Mouse (Mus musculus) C2C12 (cell line): ENCODE results near the gene Spred1. TPM values are rescaled to one million over a fixed set of nuclear protein-coding genes. Genes with fewer than 3 reads are reported as not detected.
A peak's percentile ranks its signal among the peaks of the same experiment; 100 is the strongest.
"Not testable (repeated sequence)": the region's sequence is repeated elsewhere in the genome, so short reads cannot be mapped to it uniquely, and the experiment has no call there.

Experiments used
- H3K27me3 ChIP-seq: one replicate; pipeline ENCODE4 v1.6.1; 2011; ENCODE audit not compliant: control insufficient read depth, insufficient read depth, insufficient read length
- H3K36me3 ChIP-seq: one replicate; pipeline ENCODE4 v1.6.1; 2011; ENCODE audit not compliant: control insufficient read depth, insufficient read depth
- H3K4me3 ChIP-seq: one replicate; pipeline ENCODE4 v1.5.1; 2011; ENCODE audit warnings: mild to moderate bottlenecking, control low read depth; ENCODE audit not compliant: poor library complexity, insufficient read depth, severe bottlenecking
- H3K79me2 ChIP-seq: one replicate; pipeline ENCODE4 v1.6.1; 2011; ENCODE audit not compliant: control insufficient read depth, insufficient read depth
- H3K79me3 ChIP-seq: one replicate; pipeline ENCODE4 v1.6.1; 2011; ENCODE audit warnings: low read depth, control low read depth
- H3ac ChIP-seq: one replicate; pipeline ENCODE3; 2011; ENCODE audit warnings: low read depth; ENCODE audit not compliant: control insufficient read depth, insufficient read length
- CEBPB ChIP-seq: IDR thresholded peaks from one replicate; pipeline ENCODE4 v1.6.1; 2011; ENCODE audit warnings: low read depth, mild to moderate bottlenecking, control low read depth, moderate library complexity
- CTCF ChIP-seq: IDR thresholded peaks from one replicate; pipeline ENCODE4 v1.5.1; 2011; ENCODE audit not compliant: control insufficient read depth, insufficient read depth, insufficient read length
- FOSL1 ChIP-seq: IDR thresholded peaks from one replicate; pipeline ENCODE4 v1.8.0; 2011; ENCODE audit warnings: mild to moderate bottlenecking, low read length; ENCODE audit not compliant: poor library complexity, insufficient read depth, severe bottlenecking
- MAX ChIP-seq: IDR thresholded peaks from one replicate; pipeline ENCODE4 v1.6.1; 2011; ENCODE audit warnings: mild to moderate bottlenecking, control low read depth
- MYOD1 ChIP-seq: IDR thresholded peaks from one replicate; pipeline ENCODE4 v1.6.1; 2011; ENCODE audit warnings: low read depth; ENCODE audit not compliant: control insufficient read depth, insufficient read length
- MYOG ChIP-seq: IDR thresholded peaks from one replicate; pipeline ENCODE4 v1.6.1; 2011; ENCODE audit not compliant: control insufficient read depth, insufficient read length; ENCODE audit errors: extremely low read depth
- USF1 ChIP-seq: IDR thresholded peaks from one replicate; pipeline ENCODE4 v1.6.1; 2011; ENCODE audit warnings: low read depth, mild to moderate bottlenecking, control low read depth, moderate library complexity
- polyA plus RNA-seq: library from polyadenylated mRNA; unstranded; fragments of >200 nt; fragmentation: generic; extraction: Trizol; gene quantifications from one replicate; pipeline ENCODE4 v1.2.1, GENCODE M21; 2012; ENCODE audit warnings: missing spikeins

The Spred1 gene
- polyA plus RNA-seq, 1 experiment: 13.0 TPM

DNA sequence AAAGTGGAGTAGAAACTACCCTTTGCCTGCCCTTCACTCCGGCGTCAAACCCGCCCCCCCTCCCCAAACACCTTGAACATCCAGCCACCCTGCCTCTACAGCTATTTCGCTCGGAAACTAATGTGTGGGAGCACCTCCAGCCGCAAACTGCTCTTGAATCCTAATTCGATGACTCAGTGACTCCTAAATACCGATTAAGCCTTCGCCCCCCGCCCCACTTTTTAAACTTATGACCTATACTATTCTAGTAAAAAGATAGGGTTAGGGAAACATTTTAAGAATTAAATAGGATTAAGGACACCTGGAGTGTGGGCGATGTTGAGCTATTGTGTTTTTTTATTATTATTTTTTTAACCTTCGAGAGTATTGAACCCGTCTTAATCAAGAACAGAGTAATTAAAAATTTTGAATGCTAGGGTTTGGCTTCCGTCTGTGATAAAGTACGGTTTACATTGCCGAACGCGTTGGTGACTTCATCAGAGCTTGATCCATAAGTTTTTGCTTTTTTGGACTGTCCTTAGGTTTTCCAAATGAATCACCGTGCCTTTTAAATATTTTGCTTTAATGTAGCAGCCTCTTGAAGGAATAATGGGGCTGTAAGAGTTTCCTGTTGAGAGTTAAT, 921 bp downstream of the Spred1 start:
- Histone ChIP-seq H3K79me2 (peaks cover 63% of the 10 kb centered on the region), H3K27me3 (no peaks in the 10 kb centered on the region), H3K79me3 (peaks cover 58% of the 10 kb centered on the region), H3ac (peak overlapping the region; percentile 94), H3K4me3 (peak overlapping the region; percentile 91), H3K36me3 (peaks cover 6% of the 10 kb centered on the region)
- no peak for TF ChIP-seq CEBPB
- TF ChIP-seq MAX: no peak
- no peak for TF ChIP-seq USF1
- TF ChIP-seq MYOD1: no peak
- TF ChIP-seq MYOG: no peak
- no peak for TF ChIP-seq CTCF
- TF ChIP-seq FOSL1: no peak

DNA sequence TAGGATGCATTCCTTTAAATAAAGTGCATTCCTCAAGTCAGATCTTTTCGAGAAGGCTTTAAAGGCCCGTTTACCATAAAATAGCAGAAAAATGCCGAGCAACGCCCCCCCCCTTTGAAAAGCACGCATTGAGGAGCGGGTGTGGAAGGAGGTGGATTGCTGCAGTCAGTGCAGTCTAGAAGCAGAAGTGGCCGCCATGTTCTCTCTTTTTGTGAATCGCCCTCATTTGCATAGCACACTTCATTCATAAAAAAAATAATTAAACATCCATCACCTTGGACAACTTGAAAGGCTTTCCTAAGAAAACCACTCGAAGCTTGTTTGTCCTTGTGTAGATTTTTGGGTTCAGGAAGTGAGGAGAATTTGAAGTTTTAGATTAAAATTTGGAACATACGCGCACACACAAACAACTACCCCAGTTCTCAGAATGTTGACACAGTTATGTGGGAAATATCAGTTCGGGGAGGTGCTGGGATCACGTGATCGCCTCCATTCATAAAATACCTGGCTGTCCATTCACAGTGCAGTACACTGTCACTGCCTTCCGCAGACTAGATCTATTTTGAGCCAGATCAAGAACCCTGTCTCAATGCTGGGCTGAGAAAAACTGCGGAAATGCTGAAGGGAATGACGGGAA, 1.6 kb downstream of the Spred1 start:
- Histone ChIP-seq H3K36me3 (peaks cover 6% of the 10 kb centered on the region), H3K79me2 (peaks cover 70% of the 10 kb centered on the region), H3ac (peak overlapping the region; percentile 43), H3K27me3 (no peaks in the 10 kb centered on the region), H3K4me3 (peak overlapping the region; percentile 91), H3K79me3 (peaks cover 66% of the 10 kb centered on the region)
- TF ChIP-seq FOSL1 (no peak), USF1 (peak; percentile 97), MYOD1 (no peak), CEBPB (no peak)

DNA sequence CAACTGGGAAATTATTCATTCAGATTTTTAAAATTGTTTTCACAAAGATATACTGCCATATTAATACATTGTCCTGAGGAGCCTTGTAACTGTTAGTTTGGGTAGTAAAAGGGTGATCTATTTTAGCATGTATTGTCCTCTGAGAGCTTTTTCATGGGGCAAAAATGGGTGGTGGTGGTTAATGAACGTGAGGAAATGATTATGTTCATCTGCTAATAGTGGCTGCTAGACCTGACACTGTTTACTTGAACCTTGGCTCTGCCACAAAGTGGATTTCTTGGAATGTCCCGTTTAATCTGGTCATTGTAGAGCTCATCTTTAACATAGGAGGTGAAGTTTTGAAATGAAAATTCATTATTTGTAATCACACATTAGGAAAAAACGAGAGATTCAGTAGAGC, 2.5 kb downstream of the Spred1 start:
- peaks cover 79% of the 10 kb centered on the region for H3K79me2 ChIP-seq
- no peak for TF ChIP-seq FOSL1
- no peak for TF ChIP-seq CEBPB
- TF ChIP-seq MAX: no peak
- TF ChIP-seq CTCF: no peak
- no peak for TF ChIP-seq MYOD1
- TF ChIP-seq USF1: no peak
- TF ChIP-seq MYOG: no peak
- H3K79me3 ChIP-seq: peaks cover 74% of the 10 kb centered on the region
- no peak overlapping the region for H3ac ChIP-seq
- no peaks in the 10 kb centered on the region for H3K27me3 ChIP-seq
- peaks cover 6% of the 10 kb centered on the region for H3K36me3 ChIP-seq
- H3K4me3 ChIP-seq: peak overlapping the region; percentile 91

GRCm38 (mm10) chr2:117124839-117125238, 3.7 kb downstream of the Spred1 start:
- Histone ChIP-seq H3ac (no peak overlapping the region), H3K27me3 (no peaks in the 10 kb centered on the region), H3K36me3 (peaks cover 6% of the 10 kb centered on the region), H3K79me3 (peaks cover 85% of the 10 kb centered on the region), H3K4me3 (no peak overlapping the region), H3K79me2 (peaks cover 90% of the 10 kb centered on the region)
- no peak for TF ChIP-seq MYOG
- TF ChIP-seq FOSL1: no peak
- no peak for TF ChIP-seq USF1
- TF ChIP-seq MYOD1: no peak
- TF ChIP-seq CTCF: no peak
- TF ChIP-seq MAX: no peak
- no peak for TF ChIP-seq CEBPB

DNA sequence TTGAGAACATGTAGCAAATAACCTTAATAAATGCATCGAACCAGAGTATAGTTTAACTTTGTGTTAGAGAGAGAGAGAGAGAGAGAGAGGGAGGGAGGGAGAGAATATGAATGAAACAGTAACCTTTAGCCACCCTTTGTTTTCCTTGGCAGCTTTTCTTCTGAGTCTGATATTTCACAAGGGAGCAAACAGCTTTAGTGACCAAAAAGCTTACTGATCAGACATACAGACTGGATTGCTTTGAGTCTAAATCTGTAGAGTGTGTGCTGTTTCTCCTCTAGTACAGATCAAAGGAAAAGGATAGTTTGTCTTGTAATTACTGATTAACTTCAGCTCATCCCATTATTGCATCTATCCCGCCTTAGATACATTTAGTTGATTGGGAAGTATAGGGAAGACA, 8.0 kb downstream of the Spred1 start:
- Histone ChIP-seq H3ac (no peak overlapping the region), H3K79me3 (peaks cover 98% of the 10 kb centered on the region), H3K79me2 (peaks cover 100% of the 10 kb centered on the region), H3K4me3 (no peak overlapping the region), H3K36me3 (peaks cover 20% of the 10 kb centered on the region), H3K27me3 (no peaks in the 10 kb centered on the region)
- TF ChIP-seq MYOD1 (no peak), CEBPB (no peak), CTCF (no peak), FOSL1 (no peak), MAX (no peak), MYOG (no peak), USF1 (no peak)

DNA sequence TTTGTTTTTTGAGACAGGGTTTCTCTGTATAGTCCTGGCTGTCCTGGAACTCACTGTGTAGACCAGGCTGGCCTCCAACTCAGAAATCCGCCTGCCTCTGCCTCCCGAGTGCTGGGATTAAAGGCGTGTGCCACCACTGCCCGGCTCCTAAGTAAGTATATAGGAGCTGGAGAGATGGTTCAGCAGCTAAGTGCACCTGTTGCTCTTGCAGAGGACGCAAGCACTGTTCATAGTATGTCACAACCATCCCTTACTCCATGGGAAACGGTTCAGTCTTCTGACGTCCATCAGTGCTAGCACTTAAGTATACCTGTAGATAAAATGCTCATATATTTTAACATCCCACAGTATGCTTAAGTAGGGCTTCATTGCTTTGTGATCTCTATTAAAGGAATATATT, 9.9 kb downstream of the Spred1 start:
- Histone ChIP-seq H3K79me3 (peaks cover 98% of the 10 kb centered on the region), H3K36me3 (peaks cover 18% of the 10 kb centered on the region), H3K79me2 (peaks cover 100% of the 10 kb centered on the region)
- not testable (repeated sequence) for H3ac ChIP-seq, H3K4me3 ChIP-seq, H3K27me3 ChIP-seq
